Mouse (Mus musculus) liver, postnatal 0 days (tissue): ENCODE measurements at regions not wholly inside any gene's neighbourhood (a gene's known extent, or its start where the extent isn't known, plus 50 kb on each side); places are given as distances from the start of the nearest gene placed in this dataset.

Experiments
- ATAC-seq: fragments of 200-750 bp; cut with Nextera tagmentation; 2 replicates; pipeline ENCODE4 v1.8.0; 2017; ENCODE audit warnings: mild to moderate bottlenecking, moderate library complexity
- DNase-seq: peaks from one replicate; pipeline ENCODE4 v3.0.0-alpha.2; 2016
- H3K27ac ChIP-seq: fragments of 300-500 bp; sonication (generic); 2 replicates; pipeline ENCODE4 v1.5.1; 2014; ENCODE audit warnings: antibody characterized with exemption, moderate library complexity, mild to moderate bottlenecking, low read depth
- H3K27me3 ChIP-seq: fragments of 300-500 bp; sonication (generic); 2 replicates; pipeline ENCODE4 v1.6.1; 2014; ENCODE audit warnings: low read length, control low read depth, mixed read lengths; ENCODE audit not compliant: insufficient read depth
- H3K36me3 ChIP-seq: fragments of 300-500 bp; sonication (generic); replicated peaks from 2 replicates; pipeline ENCODE4 v1.6.1; 2014; ENCODE audit warnings: mild to moderate bottlenecking, control low read depth, low read length, moderate library complexity, mixed read lengths; ENCODE audit not compliant: insufficient read depth
- H3K4me1 ChIP-seq: fragments of 300-500 bp; sonication (generic); 2 replicates; pipeline ENCODE4 v1.6.1; 2014; ENCODE audit warnings: antibody characterized with exemption, mild to moderate bottlenecking, control low read depth; ENCODE audit not compliant: insufficient read depth
- H3K4me2 ChIP-seq: fragments of 300-500 bp; sonication (generic); 2 replicates; pipeline ENCODE4 v1.6.1; 2014; ENCODE audit warnings: low read depth, mild to moderate bottlenecking, low read length, moderate library complexity, mixed read lengths
- H3K4me3 ChIP-seq: fragments of 300-500 bp; sonication (generic); 2 replicates; pipeline ENCODE4 v1.5.1; 2014; ENCODE audit warnings: low read depth, low read length
- H3K9ac ChIP-seq: fragments of 300-500 bp; sonication (generic); replicated peaks from 2 replicates; pipeline ENCODE4 v1.6.1; 2014; ENCODE audit warnings: mild to moderate bottlenecking, moderate library complexity
- H3K9me3 ChIP-seq: fragments of 300-500 bp; sonication (generic); 2 replicates; pipeline ENCODE4 v1.6.1; 2016; ENCODE audit warnings: mild to moderate bottlenecking, control low read depth, low read length, mixed read lengths
- CTCF ChIP-seq: sonication (generic); IDR thresholded peaks from 2 replicates; pipeline ENCODE4 v1.5.1; 2016; ENCODE audit warnings: antibody characterized with exemption, low read depth
- EP300 ChIP-seq: IDR thresholded peaks from 2 replicates; pipeline ENCODE4 v1.6.1; 2016; ENCODE audit warnings: antibody characterized with exemption, low read depth, mild to moderate bottlenecking
- WGBS: fragments of 180-500 bp; shearing (Covaris S2); extraction: QIAGEN DNeasy Blood & Tissue Kit; methylation state at CpG from one replicate; pipeline ENCODE4 v1.1.7; 2014; ENCODE audit not compliant: insufficient replicate concordance; 5-methylcytosine and 5-hydroxymethylcytosine counted together

DNA sequence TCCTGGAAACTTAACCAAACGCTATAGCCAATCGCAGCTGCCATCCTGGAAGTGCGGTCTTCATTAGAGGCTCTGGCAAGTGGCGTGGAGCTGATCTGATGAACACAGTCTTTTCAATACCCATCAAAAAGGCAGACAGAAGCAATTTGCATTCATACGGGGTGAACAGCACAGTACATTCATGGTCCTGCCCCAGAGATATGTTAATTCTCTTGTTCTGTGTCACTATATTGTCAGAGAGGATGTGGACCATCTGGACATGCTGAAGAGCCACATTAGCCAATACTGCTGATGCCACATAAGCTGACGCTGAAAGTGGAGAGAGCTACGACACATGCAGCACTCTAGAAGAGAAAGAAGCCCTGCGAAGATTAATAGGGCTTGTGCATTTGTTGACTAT is 267.6 kb downstream of the Pmp22 start:
- Histone ChIP-seq H3K36me3 (no peaks in the 10 kb centered on the region), H3K4me2 (no peak overlapping the region), H3K4me1 (no peaks in the 10 kb centered on the region; the same call in 1 of the 2 replicates), H3K27ac (no peak overlapping the region), H3K4me3 (no peak overlapping the region), H3K9ac (no peak overlapping the region), H3K9me3 (no peaks in the 10 kb centered on the region), H3K27me3 (no peaks in the 10 kb centered on the region)
- WGBS = 89% methylated on average over 8 of the region's 8 CpGs
- TF ChIP-seq CTCF (no peak), EP300 (no peak)
- ATAC-seq (no peak), DNase-seq (no peak)

DNA sequence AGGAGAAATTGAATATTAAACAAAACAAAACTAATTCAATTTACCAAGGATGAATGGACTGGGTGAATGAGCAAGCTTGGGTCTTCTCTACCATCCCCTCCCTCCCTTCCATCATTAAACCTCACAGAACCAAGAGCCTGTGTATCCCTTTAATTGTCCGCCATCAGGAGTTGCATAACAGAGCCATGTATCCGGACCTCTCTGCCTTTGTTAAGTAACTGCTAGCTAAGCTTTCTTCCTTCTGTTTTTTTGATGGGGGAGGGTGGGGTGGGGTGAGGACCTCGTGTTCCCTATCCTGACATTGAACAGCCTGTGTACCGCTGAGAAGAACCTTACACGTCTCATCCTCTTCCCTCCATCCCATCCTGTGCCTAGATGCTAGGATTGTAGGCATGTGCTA is 274.0 kb downstream of the Pmp22 start:
- Histone ChIP-seq H3K36me3 (no peaks in the 10 kb centered on the region), H3K4me1 (no peaks in the 10 kb centered on the region), H3K9ac (no peak overlapping the region), H3K4me2 (no peak overlapping the region), H3K27me3 (no peaks in the 10 kb centered on the region), H3K9me3 (no peaks in the 10 kb centered on the region), H3K27ac (no peak overlapping the region), H3K4me3 (no peak overlapping the region)
- ATAC-seq (peak; percentile 17; the same call in 1 of the 2 replicates), DNase-seq (no peak)
- no peak for TF ChIP-seq CTCF
- no peak for TF ChIP-seq EP300
- whole genome bisulfite sequencing = 36% methylated on average over 5 of the region's 5 CpGs

DNA sequence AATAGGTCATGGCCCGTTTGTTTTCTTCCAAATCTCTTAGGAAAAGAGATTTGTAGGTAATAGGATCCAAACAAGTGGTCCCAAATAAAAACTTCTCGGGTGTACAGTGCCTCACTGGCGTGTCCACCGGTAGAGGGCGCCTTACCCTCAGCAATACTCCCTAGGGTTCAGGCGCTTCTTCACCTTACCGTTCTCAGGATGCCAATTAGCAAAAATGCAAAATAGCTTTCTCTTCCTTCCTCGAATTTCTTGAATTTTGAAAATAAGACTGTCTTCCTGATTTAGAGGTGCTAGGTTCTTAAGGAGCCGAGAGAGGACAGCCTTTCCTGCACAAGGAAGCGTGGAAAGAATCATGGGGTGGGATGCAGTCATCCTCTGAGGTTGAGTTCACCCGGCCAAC is 275.9 kb downstream of the Pmp22 start:
- 16% methylated on average over 11 of the region's 11 CpGs for WGBS
- no peaks in the 10 kb centered on the region for H3K4me1 ChIP-seq

DNA sequence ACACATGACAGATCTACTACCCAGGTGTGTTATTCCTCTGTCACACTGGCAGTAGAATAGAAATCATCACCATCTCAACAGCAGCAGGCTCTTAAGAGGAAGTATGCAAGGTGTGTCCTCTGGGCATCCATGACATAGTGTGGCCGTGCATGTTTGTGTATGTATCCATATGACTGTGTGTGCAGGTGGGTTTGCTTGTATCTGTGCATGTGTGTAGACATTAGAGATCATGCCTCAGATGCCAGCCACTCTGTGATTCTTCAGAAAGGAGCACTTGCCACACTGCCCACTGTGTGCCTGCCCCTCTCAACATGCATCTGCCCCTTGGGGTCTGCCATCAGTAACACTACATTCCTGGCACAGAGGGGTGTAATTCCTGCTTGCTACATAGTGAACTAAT is 280.6 kb downstream of the Pmp22 start:
- H3K9me3 ChIP-seq = no peaks in the 10 kb centered on the region
- H3K4me2 ChIP-seq = no peak overlapping the region
- TF ChIP-seq CTCF = no peak
- 72% methylated on average over 1 of the region's 1 CpGs for WGBS
- H3K27me3 ChIP-seq = no peaks in the 10 kb centered on the region
- H3K4me3 ChIP-seq = no peak overlapping the region
- no peaks in the 10 kb centered on the region for H3K4me1 ChIP-seq
- DNase-seq (no peak), ATAC-seq (no peak)
- no peak overlapping the region for H3K9ac ChIP-seq
- no peaks in the 10 kb centered on the region for H3K36me3 ChIP-seq
- no peak overlapping the region for H3K27ac ChIP-seq

More for the DNA sequence above, 275.9 kb downstream of the Pmp22 start:
- Histone ChIP-seq H3K36me3 (no peaks in the 10 kb centered on the region), H3K4me3 (no peak overlapping the region), H3K27me3 (no peaks in the 10 kb centered on the region), H3K4me2 (no peak overlapping the region), H3K9ac (no peak overlapping the region), H3K27ac (no peak overlapping the region), H3K9me3 (no peaks in the 10 kb centered on the region)
- 0 out of 2 replicates have a peak, but pooled peaks have one; percentile 33 for ATAC-seq
- TF ChIP-seq CTCF (peak; percentile 86), EP300 (no peak)
- DNase-seq = peak; percentile 81

DNA sequence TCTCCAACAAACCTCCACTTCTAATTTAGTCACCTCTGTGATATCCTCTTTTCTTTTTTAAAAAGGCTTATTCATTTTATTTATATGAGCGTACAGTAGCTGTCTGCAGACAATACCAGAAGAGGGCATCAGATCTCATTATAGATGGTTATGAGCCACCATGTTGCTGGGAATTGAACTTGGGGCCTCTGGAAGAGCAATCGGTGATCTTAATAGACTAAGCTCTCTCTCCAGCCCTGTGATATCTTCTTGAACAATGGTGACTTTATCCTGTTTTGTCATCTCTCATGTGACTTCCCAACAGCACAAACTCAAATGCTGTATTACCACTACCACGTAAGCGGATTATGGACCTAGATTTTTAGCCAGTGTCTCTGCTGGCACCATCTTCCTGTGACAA is 282.1 kb downstream of the Pmp22 start:
- no peak overlapping the region for H3K9ac ChIP-seq
- no peak for TF ChIP-seq CTCF
- no peak for TF ChIP-seq EP300
- DNase-seq = no peak
- H3K4me2 ChIP-seq = no peak overlapping the region
- H3K27ac ChIP-seq = no peak overlapping the region
- 84% methylated on average over 4 of the region's 4 CpGs for WGBS
- no peak for ATAC-seq
- H3K4me1 ChIP-seq = no peaks in the 10 kb centered on the region
- no peaks in the 10 kb centered on the region for H3K36me3 ChIP-seq
- H3K27me3 ChIP-seq = no peaks in the 10 kb centered on the region
- H3K9me3 ChIP-seq = no peaks in the 10 kb centered on the region
- H3K4me3 ChIP-seq = no peak overlapping the region

DNA sequence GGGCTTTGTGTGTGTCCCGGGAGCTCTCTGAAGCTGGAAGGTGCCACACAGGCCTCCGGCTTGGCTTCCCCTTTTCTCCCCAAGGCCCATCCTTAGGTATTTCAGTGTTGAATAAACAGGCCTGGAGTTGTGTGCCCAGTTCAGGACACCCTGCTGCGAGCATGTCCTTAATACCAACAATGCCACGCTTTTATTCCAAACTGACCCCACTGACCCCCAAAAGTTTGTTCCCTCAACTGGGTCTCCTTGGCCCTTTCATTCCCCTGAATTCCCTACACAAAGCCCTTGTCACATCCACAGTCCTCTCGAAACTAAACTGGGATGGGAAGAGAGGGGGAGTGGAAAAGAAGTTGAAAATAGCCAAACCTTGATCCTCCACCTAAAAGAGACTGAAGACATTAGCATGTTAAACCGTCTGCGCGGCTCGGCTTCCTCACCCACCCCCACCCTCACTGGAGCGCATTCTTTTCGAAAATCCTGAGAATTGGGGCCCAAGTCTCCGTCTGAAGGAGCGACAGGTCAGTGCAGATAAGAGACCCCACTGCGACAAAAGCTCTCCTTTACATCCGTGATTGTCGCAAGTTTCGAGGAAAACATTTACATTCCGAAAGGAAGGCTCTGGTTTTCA is 283.7 kb downstream of the Pmp22 start:
- Histone ChIP-seq H3K4me1 (no peaks in the 10 kb centered on the region), H3K9me3 (no peaks in the 10 kb centered on the region), H3K9ac (no peak overlapping the region), H3K36me3 (no peaks in the 10 kb centered on the region), H3K4me3 (peak overlapping the region; percentile 19; the same call in 1 of the 2 replicates), H3K27me3 (no peaks in the 10 kb centered on the region), H3K27ac (no peak overlapping the region), H3K4me2 (peak overlapping the region; percentile 58)
- no peak for TF ChIP-seq CTCF
- TF ChIP-seq EP300 = no peak
- WGBS = 11% methylated on average over 18 of the region's 18 CpGs
- DNase-seq (no peak), ATAC-seq (no peak)
